Mouse (Mus musculus): ENCODE data around the gene Tmem136. TPM values are rescaled to one million over a fixed set of nuclear protein-coding genes. Genes with fewer than 3 reads are reported as not detected.

Tmem136 gene
- total and polyA plus RNA-seq, 3 experiments, result 0.17 to 3.8 (median 0.34) TPM

- Histone ChIP-seq H3K4me1 (ENCODE audit: control insufficient read depth in 1 of 2, insufficient read depth in 2 of 2) (peaks cover 13 to 51% of the 10 kb centered on the region in 2 experiments), H3K9ac (ENCODE audit: insufficient read depth, low read depth) (no peak overlapping the region), H3K36me3 (replicated peaks in 1 of 2; ENCODE audit: control insufficient read depth in 1 of 2, insufficient read depth in 1 of 2, low read length in 1 of 2) (peaks cover 0 to 3% of the 10 kb centered on the region in 2 experiments), H3K79me2 (replicated peaks; ENCODE audit: control insufficient read depth, extremely low read depth, insufficient read depth, poor library complexity, severe bottlenecking) (peaks cover 4% of the 10 kb centered on the region; the same call in 1 of the 2 replicates), H3K9me3 (replicated peaks; ENCODE audit: low read length) (no peaks in the 10 kb centered on the region), H3K27me3 (replicated peaks) (no peaks in the 10 kb centered on the region), H3K27ac (ENCODE audit: insufficient read depth, low read depth) (no peak overlapping the region), H3K4me3 (replicated peaks in 1 of 3; ENCODE audit: low read depth in 2 of 3, low read length in 2 of 3, poor library complexity in 1 of 3) (no peak overlapping the region), H3K4me2 (ENCODE audit: insufficient read depth, low read depth, poor library complexity, severe bottlenecking) (no peak overlapping the region)
- in situ Hi-C loops (cut with MboI; ENCODE audit: low pct_ligation_motif_present, low pct_unique_long_range_greater_than_20kb, low sequenced_read_pairs), result no loop called here
- TF ChIP-seq SMC3 (IDR thresholded peaks at IDR 0.05; ENCODE audit: low read depth, low read length), result no peak
- no peak for TF ChIP-seq EP300 (IDR thresholded peaks at IDR 0.05; ENCODE audit: low read length)
- TF ChIP-seq JUN (IDR thresholded peaks at IDR 0.05; ENCODE audit: insufficient read depth, low read depth, low read length), result no peak
- no peak for TF ChIP-seq SIN3A (IDR thresholded peaks at IDR 0.05; ENCODE audit: low read length)
- TF ChIP-seq JUND (conservative IDR thresholded peaks at IDR 0.05; ENCODE audit: low read depth, low read length), result no peak
- TF ChIP-seq MAX (IDR thresholded peaks at IDR 0.05; ENCODE audit: low read length), result no peak
- dilution Hi-C loops (cut with MboI; ENCODE audit: extremely low pct_ligation_motif_present, extremely low pct_unique_long_range_greater_than_20kb, low sequenced_read_pairs), result no loop called here
- DNase-seq (ENCODE audit: extremely low read depth), result no peak
These were observed 45.8 kb downstream of the Tmem136 start for GRCm38 (mm10) chr9:43070566-43070965.

- no peak overlapping the region for H3K4me2 ChIP-seq (ENCODE audit: insufficient read depth, low read depth, poor library complexity, severe bottlenecking)
- no peak for DNase-seq (ENCODE audit: extremely low read depth)
- H3K79me2 ChIP-seq (replicated peaks; ENCODE audit: control insufficient read depth, extremely low read depth, insufficient read depth, poor library complexity, severe bottlenecking), result peaks cover 4% of the 10 kb centered on the region; the same call in 1 of the 2 replicates
- dilution Hi-C loops (cut with MboI; ENCODE audit: extremely low pct_ligation_motif_present, extremely low pct_unique_long_range_greater_than_20kb, low sequenced_read_pairs), result no loop called here
- no peaks in the 10 kb centered on the region for H3K27me3 ChIP-seq (replicated peaks)
- peaks cover 15 to 49% of the 10 kb centered on the region in 2 experiments for H3K4me1 ChIP-seq (ENCODE audit: control insufficient read depth in 1 of 2, insufficient read depth in 2 of 2)
- no peak for TF ChIP-seq TBP (conservative IDR thresholded peaks at IDR 0.05; ENCODE audit: low read depth, low read length)
- TF ChIP-seq MAFK (IDR thresholded peaks at IDR 0.05; ENCODE audit: insufficient replicate concordance, low read length), result peak; percentile 59; the same call in 1 of the 2 replicates
- H3K9ac ChIP-seq (ENCODE audit: insufficient read depth, low read depth), result no peak overlapping the region
- in situ Hi-C loops (cut with MboI; ENCODE audit: low pct_ligation_motif_present, low pct_unique_long_range_greater_than_20kb, low sequenced_read_pairs), result no loop called here
- H3K9me3 ChIP-seq (replicated peaks; ENCODE audit: low read length), result no peaks in the 10 kb centered on the region
- H3K27ac ChIP-seq (ENCODE audit: insufficient read depth, low read depth), result no peak overlapping the region
- H3K4me3 ChIP-seq (replicated peaks in 1 of 3; ENCODE audit: low read depth in 2 of 3, low read length in 2 of 3, poor library complexity in 1 of 3), result no peak overlapping the region
- no peaks in the 10 kb centered on the region for H3K36me3 ChIP-seq (replicated peaks in 1 of 2; ENCODE audit: control insufficient read depth in 1 of 2, insufficient read depth in 1 of 2, low read length in 1 of 2)
These were observed 46.2 kb downstream of the Tmem136 start for GRCm38 (mm10) chr9:43070153-43070552.

GRCm38 (mm10) chr9:43067896-43068295 is 48.5 kb downstream of the Tmem136 start:
- Histone ChIP-seq H3K4me1 (ENCODE audit: control insufficient read depth in 1 of 2, insufficient read depth in 2 of 2) (peaks cover 9 to 36% of the 10 kb centered on the region in 2 experiments; a peak in 3 of 4 replicates), H3K36me3 (replicated peaks in 1 of 2; ENCODE audit: control insufficient read depth in 1 of 2, insufficient read depth in 1 of 2, low read length in 1 of 2) (no peaks in the 10 kb centered on the region), H3K9ac (ENCODE audit: insufficient read depth, low read depth) (no peak overlapping the region), H3K27ac (ENCODE audit: insufficient read depth, low read depth) (no peak overlapping the region), H3K79me2 (replicated peaks; ENCODE audit: control insufficient read depth, extremely low read depth, insufficient read depth, poor library complexity, severe bottlenecking) (peaks cover 4% of the 10 kb centered on the region), H3K9me3 (replicated peaks; ENCODE audit: low read length) (no peaks in the 10 kb centered on the region), H3K4me3 (replicated peaks in 1 of 3; ENCODE audit: low read depth in 2 of 3, low read length in 2 of 3, poor library complexity in 1 of 3) (no peak overlapping the region), H3K4me2 (ENCODE audit: insufficient read depth, low read depth, poor library complexity, severe bottlenecking) (no peak overlapping the region), H3K27me3 (replicated peaks) (no peaks in the 10 kb centered on the region)
- TF ChIP-seq ETS1 (conservative IDR thresholded peaks at IDR 0.05; ENCODE audit: low read depth, low read length) (no peak), MEF2A (IDR thresholded peaks at IDR 0.05; ENCODE audit: borderline replicate concordance, low read depth, low read length) (no peak), PAX5 (IDR thresholded peaks at IDR 0.05; ENCODE audit: low read length) (no peak), IRF4 (IDR thresholded peaks at IDR 0.05; ENCODE audit: low read depth, low read length) (no peak), UBTF (IDR thresholded peaks at IDR 0.05; ENCODE audit: low read depth, low read length) (no peak)
- DNase-seq (ENCODE audit: extremely low read depth), result no peak
- dilution Hi-C loops (cut with MboI; ENCODE audit: extremely low pct_ligation_motif_present, extremely low pct_unique_long_range_greater_than_20kb, low sequenced_read_pairs), result no loop called here
- in situ Hi-C loops (cut with MboI; ENCODE audit: low pct_ligation_motif_present, low pct_unique_long_range_greater_than_20kb, low sequenced_read_pairs), result no loop called here
